In genomic region chr2:26294457-26294856, GRCm38 (mm10) we compare ENCODE assay signal across 29 mouse cellular contexts. TPM values are rescaled to one million over a fixed set of nuclear protein-coding genes. Genes with fewer than 3 reads are reported as not detected.
"Had no signal": no experiment of that assay in that cellular context is flagged by ENCODE, and none has a peak within 500 bp of the region (broad histone marks: within the 10 kb centered on the region; RNA-seq: fewer than 3 reads in every experiment).

Gene Ccdc187, minus strand, starts transcription at chr2:26294557.

- DNase-seq: cerebellum, adult 18-20 months; cerebellum, adult 2 months; cerebellum, adult 8-10 months; cerebellum, adult 9-10 months; cerebellum, adult 9-11 months; cerebellum, postnatal 10 days; cerebellum, postnatal 14 days; cerebellum, postnatal 25 days; cerebellum, postnatal 36 days; embryo, embryonic 11 days; forebrain, postnatal 0 days; gastrocnemius, adult 2 months; gastrocnemius, postnatal 10 days; gastrocnemius, postnatal 14 days; gastrocnemius, postnatal 25 days; gastrocnemius, postnatal 36 days; heart, adult 11 months had no signal

- H3K36me3 ChIP-seq: embryonic facial prominence, embryonic 10.5 days; embryonic facial prominence, embryonic 12.5 days; embryonic facial prominence, embryonic 13.5 days; embryonic facial prominence, embryonic 15.5 days; forebrain, embryonic 10.5 days; forebrain, embryonic 12.5 days; forebrain, embryonic 15.5 days had no signal

- H3K4me2 ChIP-seq: embryonic facial prominence, embryonic 12.5 days; embryonic facial prominence, embryonic 13.5 days; embryonic facial prominence, embryonic 15.5 days; forebrain, embryonic 12.5 days; forebrain, embryonic 13.5 days; forebrain, embryonic 15.5 days had no signal

- H3K27me3 ChIP-seq: forebrain, embryonic 12.5 days; forebrain, embryonic 13.5 days; forebrain, embryonic 15.5 days had no signal

- ATAC-seq: forebrain, embryonic 13.5 days; forebrain, embryonic 14.5 days; forebrain, embryonic 15.5 days; forebrain, embryonic 16.5 days; forebrain, postnatal 0 days had no signal

- H3K4me3 ChIP-seq: embryonic facial prominence, embryonic 10.5 days; embryonic facial prominence, embryonic 12.5 days; embryonic facial prominence, embryonic 13.5 days; embryonic facial prominence, embryonic 15.5 days; erythroblast, embryonic 14.5 days; forebrain, embryonic 10.5 days; forebrain, embryonic 12.5 days; forebrain, embryonic 13.5 days; forebrain, embryonic 15.5 days; gastrocnemius, adult 2 months had no signal

- H3K9me3 ChIP-seq: embryonic facial prominence, embryonic 10.5 days; embryonic facial prominence, embryonic 12.5 days; embryonic facial prominence, embryonic 13.5 days; embryonic facial prominence, embryonic 15.5 days; forebrain, embryonic 10.5 days; forebrain, embryonic 12.5 days; forebrain, embryonic 13.5 days; forebrain, embryonic 15.5 days had no signal

- H3K9ac ChIP-seq: embryonic facial prominence, embryonic 12.5 days; embryonic facial prominence, embryonic 13.5 days; embryonic facial prominence, embryonic 15.5 days; forebrain, embryonic 12.5 days; forebrain, embryonic 13.5 days; forebrain, embryonic 15.5 days; forebrain, postnatal 0 days had no signal

- H3K27ac ChIP-seq: embryonic facial prominence, embryonic 10.5 days; embryonic facial prominence, embryonic 12.5 days; embryonic facial prominence, embryonic 13.5 days; embryonic facial prominence, embryonic 15.5 days; forebrain, embryonic 10.5 days; forebrain, embryonic 12.5 days; forebrain, embryonic 13.5 days; forebrain, embryonic 15.5 days; gastrocnemius, adult 2 months had no signal

RNA-seq across cellular contexts. Expression of gene Ccdc187, which starts in this region (rescaled TPM):
- polyA plus RNA-seq: embryonic facial prominence, embryonic 11.5 days had no signal
